Mouse (Mus musculus) heart, embryonic 16.5 days (tissue): ENCODE data around the gene Ank. TPM values are rescaled to one million over a fixed set of nuclear protein-coding genes. Genes with fewer than 3 reads are reported as not detected.
A peak's percentile ranks its signal among the peaks of the same experiment; 100 is the strongest.

Source experiments
- ATAC-seq: fragments of 200-750 bp; cut with Nextera tagmentation; replicated peaks from 2 replicates; pipeline ENCODE4 v1.8.0; 2017; ENCODE audit warnings: moderate number of reproducible peaks; ENCODE audit not compliant: insufficient read depth, low FRiP score; ENCODE audit errors: extremely low read depth
- H3K27ac ChIP-seq: fragments of 300-500 bp; sonication (generic); 2 replicates; pipeline ENCODE4 v1.5.1; 2014; ENCODE audit warnings: mild to moderate bottlenecking, low read length, control low read depth, moderate library complexity
- H3K27me3 ChIP-seq: fragments of 300-500 bp; sonication (generic); 2 replicates; pipeline ENCODE4 v1.6.1; 2014; ENCODE audit warnings: low read length, mixed read lengths; ENCODE audit not compliant: control insufficient read depth, insufficient read depth
- H3K36me3 ChIP-seq: fragments of 300-500 bp; sonication (generic); 2 replicates; pipeline ENCODE4 v1.6.1; 2014; ENCODE audit not compliant: control insufficient read depth, insufficient read depth
- H3K4me1 ChIP-seq: fragments of 300-500 bp; sonication (generic); 2 replicates; pipeline ENCODE4 v1.6.1; 2014; ENCODE audit warnings: low read length, mixed read lengths; ENCODE audit not compliant: control insufficient read depth, insufficient read depth
- H3K4me2 ChIP-seq: fragments of 300-500 bp; sonication (generic); 2 replicates; pipeline ENCODE4 v1.6.1; 2014; ENCODE audit warnings: low read depth, mild to moderate bottlenecking, control low read depth, low read length
- H3K4me3 ChIP-seq: fragments of 300-500 bp; sonication (generic); 2 replicates; pipeline ENCODE4 v1.5.1; 2014; ENCODE audit warnings: mild to moderate bottlenecking, control low read depth, low read length
- H3K9ac ChIP-seq: fragments of 300-500 bp; sonication (generic); 2 replicates; pipeline ENCODE4 v1.6.1; 2014; ENCODE audit warnings: low read length, control low read depth
- H3K9me3 ChIP-seq: fragments of 300-500 bp; sonication (generic); replicated peaks from 2 replicates; pipeline ENCODE4 v1.6.1; 2016; ENCODE audit warnings: low read length; ENCODE audit not compliant: control insufficient read depth
- whole genome bisulfite sequencing: fragments of 180-500 bp; shearing (Covaris S2); extraction: QIAGEN DNeasy Blood & Tissue Kit; methylation state at CpG from one replicate; pipeline ENCODE4 v1.1.7; 2014; 5-methylcytosine and 5-hydroxymethylcytosine counted together
- polyA plus RNA-seq: library from polyadenylated mRNA; unstranded; fragments of >200 nt; fragmentation: Nextera tagmentation; extraction: Ambion mirVana; gene quantifications from 2 replicates; pipeline ENCODE4 v1.2.1, GENCODE M21; 2015

Ank gene
- 11.0 and 12.9 TPM in 2 replicates for polyA plus RNA-seq

- Histone ChIP-seq H3K27ac (peak within 1 kb of the TSS; percentile 83), H3K4me3 (peak within 1 kb of the TSS; percentile 89), H3K9me3 (no peaks in the 10 kb centered on the region), H3K4me2 (peak within 1 kb of the TSS; percentile 93), H3K36me3 (no peaks in the 10 kb centered on the region), H3K9ac (peak within 1 kb of the TSS; percentile 81), H3K27me3 (no peaks in the 10 kb centered on the region), H3K4me1 (peaks cover 16% of the 10 kb centered on the region)
- WGBS = under 1% methylated on average over 97 of the region's 120 CpGs
- peak; percentile 93 for ATAC-seq
These were observed at the start of gene Ank for GRCm38 (mm10) chr15:27466131-27467080. Gene Ank (plus strand): TSS chr15:27466677.

GRCm38 (mm10) chr15:27418566-27419331 lies 47.7 kb upstream of the Ank start:
- no peak overlapping the region for H3K27ac ChIP-seq
- no peaks in the 10 kb centered on the region for H3K36me3 ChIP-seq
- no peak overlapping the region for H3K4me3 ChIP-seq
- H3K9ac ChIP-seq = no peak overlapping the region
- no peaks in the 10 kb centered on the region for H3K9me3 ChIP-seq
- no peaks in the 10 kb centered on the region for H3K27me3 ChIP-seq
- H3K4me2 ChIP-seq = no peak overlapping the region
- H3K4me1 ChIP-seq = peaks cover 3% of the 10 kb centered on the region; the same call in 1 of the 2 replicates
- WGBS = 78% methylated on average over 3 of the region's 3 CpGs
- ATAC-seq = no peak

- no peaks in the 10 kb centered on the region for H3K36me3 ChIP-seq
- WGBS = 85% methylated on average over 6 of the region's 6 CpGs
These were observed 44.9 kb upstream of the Ank start for GRCm38 (mm10) chr15:27421531-27421930.

GRCm38 (mm10) chr15:27427581-27427980 lies 38.9 kb upstream of the Ank start:
- Histone ChIP-seq H3K4me3 (no peak overlapping the region), H3K9me3 (0 out of 2 replicates have a peak, but pooled peaks cover 4% of the 10 kb centered on the region), H3K27ac (no peak overlapping the region), H3K4me1 (peaks cover 3% of the 10 kb centered on the region; the same call in 1 of the 2 replicates), H3K9ac (no peak overlapping the region), H3K27me3 (no peaks in the 10 kb centered on the region), H3K4me2 (no peak overlapping the region), H3K36me3 (no peaks in the 10 kb centered on the region)
- 77% methylated on average over 3 of the region's 3 CpGs for WGBS
- no peak for ATAC-seq

More at GRCm38 (mm10) chr15:27421531-27421930, 44.9 kb upstream of the Ank start:
- no peak for ATAC-seq
- H3K27ac ChIP-seq = no peak overlapping the region
- H3K4me3 ChIP-seq = no peak overlapping the region
- H3K4me1 ChIP-seq = peaks cover 3% of the 10 kb centered on the region; the same call in 1 of the 2 replicates
- H3K27me3 ChIP-seq = no peaks in the 10 kb centered on the region
- H3K9me3 ChIP-seq = 0 out of 2 replicates have a peak, but pooled peaks cover 1% of the 10 kb centered on the region
- H3K9ac ChIP-seq = no peak overlapping the region
- no peak overlapping the region for H3K4me2 ChIP-seq

GRCm38 (mm10) chr15:27430241-27430640 lies 36.2 kb upstream of the Ank start:
- Histone ChIP-seq H3K9ac (no peak overlapping the region), H3K36me3 (no peaks in the 10 kb centered on the region), H3K9me3 (0 out of 2 replicates have a peak, but pooled peaks cover 4% of the 10 kb centered on the region), H3K4me3 (no peak overlapping the region), H3K4me1 (no peaks in the 10 kb centered on the region), H3K27me3 (no peaks in the 10 kb centered on the region), H3K27ac (no peak overlapping the region), H3K4me2 (no peak overlapping the region)
- 88% methylated on average over 1 of the region's 1 CpGs for WGBS
- ATAC-seq = no peak

GRCm38 (mm10) chr15:27432851-27433615 lies 33.4 kb upstream of the Ank start:
- Histone ChIP-seq H3K4me1 (no peaks in the 10 kb centered on the region), H3K9ac (no peak overlapping the region), H3K27ac (no peak overlapping the region), H3K4me2 (no peak overlapping the region), H3K9me3 (no peaks in the 10 kb centered on the region), H3K4me3 (no peak overlapping the region), H3K36me3 (no peaks in the 10 kb centered on the region), H3K27me3 (no peaks in the 10 kb centered on the region)
- ATAC-seq = no peak
- 64% methylated on average over 3 of the region's 4 CpGs for WGBS

- WGBS = 72% methylated on average over 5 of the region's 5 CpGs
- no peak for ATAC-seq
- H3K4me2 ChIP-seq = no peak overlapping the region
- no peaks in the 10 kb centered on the region for H3K4me1 ChIP-seq
- H3K4me3 ChIP-seq = no peak overlapping the region
- no peaks in the 10 kb centered on the region for H3K36me3 ChIP-seq
- no peak overlapping the region for H3K9ac ChIP-seq
- no peaks in the 10 kb centered on the region for H3K27me3 ChIP-seq
- no peaks in the 10 kb centered on the region for H3K9me3 ChIP-seq
- H3K27ac ChIP-seq = no peak overlapping the region
These were observed 31.1 kb upstream of the Ank start for GRCm38 (mm10) chr15:27435409-27435808.

- WGBS = 66% methylated on average over 4 of the region's 4 CpGs
- Histone ChIP-seq H3K4me3 (no peak overlapping the region), H3K9me3 (no peaks in the 10 kb centered on the region), H3K36me3 (no peaks in the 10 kb centered on the region), H3K9ac (no peak overlapping the region), H3K27ac (no peak overlapping the region), H3K27me3 (no peaks in the 10 kb centered on the region), H3K4me2 (no peak overlapping the region), H3K4me1 (no peaks in the 10 kb centered on the region)
- ATAC-seq = no peak
These were observed 30.3 kb upstream of the Ank start for GRCm38 (mm10) chr15:27436194-27436593.
